ENCODE assay signal across 14 mouse cellular contexts in the genomic region with DNA sequence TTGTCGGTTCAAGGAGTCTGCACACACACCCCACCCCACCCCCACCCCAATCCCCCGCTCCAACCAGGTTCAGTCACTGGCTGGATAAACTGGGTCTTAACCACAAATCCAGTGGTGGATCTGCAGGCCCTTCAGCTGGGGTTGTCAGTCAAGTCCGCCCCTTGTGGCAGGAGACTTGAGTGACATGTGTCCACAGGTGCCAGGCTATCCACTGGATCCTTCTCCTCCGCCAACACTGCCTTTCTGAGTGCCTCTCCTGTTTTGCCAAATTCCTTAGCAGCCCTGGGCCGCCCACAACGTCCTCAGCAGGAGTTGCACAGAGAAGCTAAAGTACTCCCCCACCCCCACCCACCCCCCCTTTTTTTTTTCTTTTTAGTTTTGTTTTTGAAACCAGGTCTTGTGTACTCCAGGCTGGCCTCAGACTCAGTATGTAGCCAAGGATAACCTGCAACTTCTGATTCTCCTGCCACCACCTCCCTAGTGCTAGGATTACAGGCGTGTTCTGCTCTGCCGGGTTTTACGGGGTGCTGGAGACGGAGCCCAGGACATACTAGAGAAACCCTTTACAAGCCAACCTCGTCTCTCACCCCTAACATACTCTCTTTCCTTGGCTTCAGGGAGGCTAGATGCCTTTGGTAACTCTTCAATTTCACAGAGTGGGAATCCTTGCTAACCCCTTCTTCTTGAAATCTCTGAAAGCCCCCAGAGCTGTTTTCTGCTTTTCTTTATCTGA. TPM values are rescaled to one million over a fixed set of nuclear protein-coding genes. Genes with fewer than 3 reads are reported as not detected.
A peak's percentile ranks its signal among the peaks of the same experiment; 100 is the strongest.
DNase-seq lines count a peak whose midpoint lies in the region; ATAC-seq and TF ChIP-seq lines count a peak whose summit lies in the region.
"Had no signal": no experiment of that assay in that cellular context is flagged by ENCODE, and none has a peak within 500 bp of the region (broad histone marks: within the 10 kb centered on the region; RNA-seq: fewer than 3 reads in every experiment).

No protein-coding gene starts in this region.

- H3K27me3 ChIP-seq in intestine, postnatal 0 days (replicated peaks; ENCODE audit: control insufficient read depth, insufficient read depth, low read length) = no peaks in the 10 kb centered on the region
- no peaks in the 10 kb centered on the region for H3K27me3 ChIP-seq in intestine, embryonic 15.5 days (replicated peaks)
- H3K27me3 ChIP-seq in hindbrain, embryonic 12.5 days = no peaks in the 10 kb centered on the region
- H3K27me3 ChIP-seq: CH12.LX; forebrain, embryonic 13.5 days; heart, embryonic 15.5 days had no signal

- peak; percentile 50 for TF ChIP-seq CTCF in intestine, postnatal 0 days (IDR thresholded peaks at IDR 0.05; ENCODE audit: low read depth)

- no peak overlapping the region for H3K4me3 ChIP-seq in intestine, postnatal 0 days (ENCODE audit: low read depth, low read length)
- no peak overlapping the region for H3K4me3 ChIP-seq in intestine, embryonic 15.5 days (replicated peaks)
- H3K4me3 ChIP-seq in hindbrain, embryonic 12.5 days = no peak overlapping the region
- H3K4me3 ChIP-seq: forebrain, embryonic 13.5 days; heart, embryonic 15.5 days had no signal

- no peak overlapping the region for H3K27ac ChIP-seq in intestine, postnatal 0 days (ENCODE audit: low read depth, low read length)
- H3K27ac ChIP-seq in intestine, embryonic 15.5 days = no peak overlapping the region
- no peak overlapping the region for H3K27ac ChIP-seq in hindbrain, embryonic 12.5 days
- H3K27ac ChIP-seq: forebrain, embryonic 13.5 days; heart, embryonic 15.5 days had no signal

- no peak overlapping the region for H3K4me2 ChIP-seq in intestine, postnatal 0 days (replicated peaks; ENCODE audit: low read depth)
- H3K4me2 ChIP-seq in intestine, embryonic 15.5 days (replicated peaks) = no peak overlapping the region
- H3K4me2 ChIP-seq in hindbrain, embryonic 12.5 days (replicated peaks) = no peak overlapping the region
- H3K4me2 ChIP-seq: forebrain, embryonic 13.5 days; heart, embryonic 15.5 days had no signal

- intact Hi-C loops in gastrocnemius, postnatal 36 days (cut with DNase I) = loop anchor here (1.0 kb wide), 1 partner anchor 55 kb away; no protein-coding TSS in a partner anchor

- no peaks in the 10 kb centered on the region for H3K36me3 ChIP-seq in intestine, postnatal 0 days (ENCODE audit: control insufficient read depth, insufficient read depth)
- no peaks in the 10 kb centered on the region for H3K36me3 ChIP-seq in intestine, embryonic 15.5 days
- no peaks in the 10 kb centered on the region for H3K36me3 ChIP-seq in hindbrain, embryonic 12.5 days
- H3K36me3 ChIP-seq: heart, embryonic 15.5 days had no signal

- peak; percentile 43 for DNase-seq in thymus, postnatal 4 days
- DNase-seq in thymus, postnatal 25 days = no peak
- peak; percentile 20 to 45 for DNase-seq in gastrocnemius, postnatal 36 days
- DNase-seq in Muller cell, postnatal 12 days (ENCODE audit: inconsistent ontology term) = no peak
- no peak for DNase-seq in layer of hippocampus, adult 9-10 months (ENCODE audit: low spot score)
- DNase-seq: adrenal gland, postnatal 14 days; cerebellum, adult 11 months had no signal

- no peaks in the 10 kb centered on the region for H3K4me1 ChIP-seq in intestine, postnatal 0 days (replicated peaks; ENCODE audit: control insufficient read depth, insufficient read depth, low read length)
- no peaks in the 10 kb centered on the region for H3K4me1 ChIP-seq in intestine, embryonic 15.5 days (replicated peaks)
- H3K4me1 ChIP-seq in hindbrain, embryonic 12.5 days = peaks cover 7% of the 10 kb centered on the region
- H3K4me1 ChIP-seq: forebrain, embryonic 13.5 days; heart, embryonic 15.5 days had no signal

- no peak overlapping the region for H3K9ac ChIP-seq in intestine, postnatal 0 days (ENCODE audit: low read depth, low read length)
- H3K9ac ChIP-seq in intestine, embryonic 15.5 days = no peak overlapping the region
- H3K9ac ChIP-seq in hindbrain, embryonic 12.5 days = no peak overlapping the region
- H3K9ac ChIP-seq: forebrain, embryonic 13.5 days; heart, embryonic 15.5 days had no signal

- 71% methylated on average over 11 of the region's 11 CpGs for WGBS in intestine, postnatal 0 days
- 72% methylated on average over 11 of the region's 11 CpGs for WGBS in intestine, embryonic 15.5 days
- 65% methylated on average over 11 of the region's 11 CpGs for WGBS in hindbrain, embryonic 12.5 days

- no peak for ATAC-seq in intestine, postnatal 0 days
- no peak for ATAC-seq in intestine, embryonic 15.5 days
- ATAC-seq in hindbrain, embryonic 12.5 days (ENCODE audit: low FRiP score) = no peak
- ATAC-seq: forebrain, embryonic 13.5 days; inflammation-experienced regulatory T-cells, adult 6 months had no signal

- no peaks in the 10 kb centered on the region for H3K9me3 ChIP-seq in intestine, postnatal 0 days (ENCODE audit: control insufficient read depth)
- no peaks in the 10 kb centered on the region for H3K9me3 ChIP-seq in intestine, embryonic 15.5 days
- no peaks in the 10 kb centered on the region for H3K9me3 ChIP-seq in hindbrain, embryonic 12.5 days (replicated peaks)
- H3K9me3 ChIP-seq: heart, embryonic 15.5 days had no signal

RNA-seq across cellular contexts. Expression of a gene that starts 57.2 kb away (rescaled TPM):
- 11.5 and 14.3 TPM in 2 replicates for polyA plus RNA-seq in intestine, postnatal 0 days (2015; fragmentation: Nextera tagmentation; extraction: Ambion mirVana)
- polyA plus RNA-seq in intestine, embryonic 15.5 days (2015; fragmentation: Nextera tagmentation; extraction: Ambion mirVana) = 21.6 and 24.6 TPM in 2 replicates
- total RNA-seq in gastrocnemius, postnatal 36 days (2021) = 10 to 100 TPM; 12.2 to 16.0 TPM
- 63.9 and 65.3 TPM in 2 replicates for polyA plus RNA-seq in hindbrain, embryonic 12.5 days (2016; fragmentation: Nextera tagmentation; extraction: Ambion mirVana)

Comparison
In these comparisons a context has a peak if more than half of its experiments do, and no peak if none do; other contexts are left out.
1. DNase-seq: peak in thymus, postnatal 4 days (single experiment) and gastrocnemius, postnatal 36 days (2 of 2); none in thymus, postnatal 25 days (single experiment), Muller cell, postnatal 12 days (single experiment) and layer of hippocampus, adult 9-10 months (single experiment).